Mouse (Mus musculus): ENCODE results near the gene Olfr497.

Gene Olfr497

GRCm38 (mm10) chr7:108420121-108420520 lies at the start of gene Olfr497:
TSS of gene Olfr497 (plus strand) at chr7:108420421.
- WGBS = 81% methylated on average over 2 of the region's 2 CpGs

- WGBS = 67% methylated on average over 1 of the region's 1 CpGs
Measured at GRCm38 (mm10) chr7:108392867-108393266, 27.4 kb upstream of the Olfr497 start, which contains the start of gene Olfr495. TSS of gene Olfr495 (plus strand) at chr7:108393167.

GRCm38 (mm10) chr7:108465026-108465425 lies 44.8 kb downstream of the Olfr497 start, which contains the start of gene Olfr498:
TSS of gene Olfr498 (plus strand) at chr7:108465326.
- 93% methylated on average over 1 of the region's 1 CpGs for WGBS

Measured in cerebral cortex, adult 2 months (tissue).